Mouse (Mus musculus): Measurements from ENCODE around the gene Plekhg6.

- no peak for TF ChIP-seq CTCF (IDR thresholded peaks at IDR 0.05; ENCODE audit: low read depth)
- TF ChIP-seq EP300 (IDR thresholded peaks at IDR 0.05; ENCODE audit: low read depth): no peak
Measured at GRCm38 (mm10) chr6:125330626-125331326, 49.8 kb downstream of the Plekhg6 start.
